Mouse (Mus musculus): Measurements from ENCODE around the gene Cryge.
A peak's percentile ranks its signal among the peaks of the same experiment; 100 is the strongest.
"Not testable (repeated sequence)": the region's sequence is repeated elsewhere in the genome, so short reads cannot be mapped to it uniquely, and the experiment has no call there.

Gene Cryge

GRCm38 (mm10) chr1:65050952-65051351 is at the start of gene Cryge:
Gene Cryge, minus strand, starts transcription at chr1:65051149.
- H3K27me3 ChIP-seq (ENCODE audit: control insufficient read depth, insufficient read depth, low read length, poor library complexity, severe bottlenecking); H3K36me3 ChIP-seq (ENCODE audit: control insufficient read depth, insufficient read depth, low read length, poor library complexity, severe bottlenecking); DNase-seq (ENCODE audit: low read depth, low spot score): not testable (repeated sequence)

GRCm38 (mm10) chr1:65096953-65097352 is 46.0 kb upstream of the Cryge start:
- no peaks in the 10 kb centered on the region for H3K27me3 ChIP-seq (ENCODE audit: control insufficient read depth, insufficient read depth, low read length, poor library complexity, severe bottlenecking)
- DNase-seq (ENCODE audit: low read depth, low spot score) = no peak
- H3K36me3 ChIP-seq (ENCODE audit: control insufficient read depth, insufficient read depth, low read length, poor library complexity, severe bottlenecking) = no peaks in the 10 kb centered on the region

GRCm38 (mm10) chr1:65091566-65091965 is 40.6 kb upstream of the Cryge start:
- H3K36me3 ChIP-seq (ENCODE audit: control insufficient read depth, insufficient read depth, low read length, poor library complexity, severe bottlenecking) = no peaks in the 10 kb centered on the region
- DNase-seq (ENCODE audit: low read depth, low spot score) = no peak

GRCm38 (mm10) chr1:65090370-65090769 is 39.4 kb upstream of the Cryge start:
- H3K27me3 ChIP-seq (ENCODE audit: control insufficient read depth, insufficient read depth, low read length, poor library complexity, severe bottlenecking) = no peaks in the 10 kb centered on the region
- DNase-seq (ENCODE audit: low read depth, low spot score) = no peak

More at GRCm38 (mm10) chr1:65091566-65091965, 40.6 kb upstream of the Cryge start:
- no peaks in the 10 kb centered on the region for H3K27me3 ChIP-seq (ENCODE audit: control insufficient read depth, insufficient read depth, low read length, poor library complexity, severe bottlenecking)

DNA sequence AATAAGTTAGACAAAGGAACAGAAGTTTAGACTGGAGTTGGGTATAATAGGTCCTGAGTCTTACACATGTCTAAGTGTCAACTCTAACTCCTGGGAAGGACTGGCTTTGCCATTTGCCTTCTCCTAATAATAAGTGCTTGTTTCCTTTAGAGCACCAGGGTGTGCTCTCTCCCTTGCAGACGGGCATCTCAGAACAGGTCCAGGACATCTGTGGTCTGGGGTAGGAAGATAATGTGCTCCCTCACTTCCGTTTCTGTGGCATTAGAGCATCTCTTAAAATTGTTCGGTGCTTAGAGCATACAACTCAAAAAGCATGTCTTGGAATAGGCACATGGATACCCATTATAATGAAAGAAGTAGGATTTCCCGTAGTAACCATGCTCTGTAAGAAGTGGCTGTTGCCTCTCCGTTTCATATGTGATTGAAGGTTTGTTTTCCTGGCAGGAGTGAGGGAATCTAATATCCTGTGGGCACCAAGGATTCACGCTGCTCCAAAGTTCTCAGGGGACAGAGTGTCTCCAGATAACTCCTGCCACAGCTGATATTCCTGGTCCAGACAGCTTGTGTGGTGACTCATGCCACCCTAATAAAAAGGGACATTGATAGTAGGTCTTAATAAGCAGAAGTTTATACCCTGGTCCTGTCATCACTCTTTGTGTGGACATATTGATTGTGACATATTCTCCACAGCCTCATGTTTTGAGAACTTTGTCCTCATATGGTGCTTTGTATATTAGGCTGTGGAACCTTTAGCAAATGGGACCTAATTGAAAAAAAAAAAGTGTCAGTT is 37.8 kb upstream of the Cryge start:
- Histone ChIP-seq H3K27me3 (ENCODE audit: control insufficient read depth, insufficient read depth, low read length, poor library complexity, severe bottlenecking) (no peaks in the 10 kb centered on the region), H3K36me3 (ENCODE audit: control insufficient read depth, insufficient read depth, low read length, poor library complexity, severe bottlenecking) (no peaks in the 10 kb centered on the region)
- DNase-seq (ENCODE audit: low read depth, low spot score) = no peak

More at GRCm38 (mm10) chr1:65090370-65090769, 39.4 kb upstream of the Cryge start:
- no peaks in the 10 kb centered on the region for H3K36me3 ChIP-seq (ENCODE audit: control insufficient read depth, insufficient read depth, low read length, poor library complexity, severe bottlenecking)

DNA sequence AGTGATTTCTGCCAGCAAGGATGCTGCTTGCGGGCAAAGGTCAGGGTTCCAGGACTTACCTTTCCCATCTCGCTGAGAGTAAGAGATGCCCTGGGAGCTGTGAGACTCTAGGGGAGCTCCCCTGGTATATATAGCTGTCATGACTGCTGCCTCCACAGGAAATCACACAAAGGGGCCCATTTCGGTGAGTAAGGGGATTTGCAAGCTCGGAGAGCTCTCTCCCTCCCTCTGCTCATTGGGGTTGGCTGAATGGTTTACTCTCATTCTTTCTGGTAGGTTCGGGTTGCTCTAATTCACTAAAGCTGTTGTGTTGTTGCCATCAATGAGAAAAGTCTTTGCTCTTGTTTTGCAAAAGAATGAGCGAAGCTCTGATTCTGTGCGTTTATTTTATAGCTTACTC is 31.2 kb upstream of the Cryge start, which contains the start of gene Crygb:
Gene Crygb (minus strand): TSS at position 101 of the 400 bp plus-strand sequence.
- DNase-seq (ENCODE audit: low read depth, low spot score) = no peak
- no peaks in the 10 kb centered on the region for H3K27me3 ChIP-seq (ENCODE audit: control insufficient read depth, insufficient read depth, low read length, poor library complexity, severe bottlenecking)
- H3K36me3 ChIP-seq (ENCODE audit: control insufficient read depth, insufficient read depth, low read length, poor library complexity, severe bottlenecking) = no peaks in the 10 kb centered on the region

DNA sequence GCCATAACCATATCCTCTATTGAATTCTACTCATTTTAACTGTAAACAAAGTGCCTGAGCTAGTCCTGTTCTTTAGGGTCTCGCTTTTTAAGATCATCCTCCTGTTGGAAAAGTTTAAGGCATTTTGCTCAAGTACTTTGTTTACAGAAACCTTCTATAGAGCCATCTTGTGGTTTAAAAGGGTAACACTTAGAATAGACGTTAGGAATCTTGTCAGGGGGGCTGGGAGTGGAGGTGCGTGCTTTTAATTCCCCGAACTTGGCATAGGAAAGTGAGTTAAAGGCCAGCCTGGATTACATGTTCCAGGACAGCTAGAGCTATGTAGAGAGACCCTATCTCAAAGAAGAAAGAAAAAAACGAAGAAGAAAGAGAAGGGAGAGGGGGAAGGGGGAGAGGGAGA is 24.7 kb upstream of the Cryge start:
- DNase-seq (ENCODE audit: low read depth, low spot score) = no peak
- Histone ChIP-seq H3K27me3 (ENCODE audit: control insufficient read depth, insufficient read depth, low read length, poor library complexity, severe bottlenecking) (no peaks in the 10 kb centered on the region), H3K36me3 (ENCODE audit: control insufficient read depth, insufficient read depth, low read length, poor library complexity, severe bottlenecking) (no peaks in the 10 kb centered on the region)

- H3K27me3 ChIP-seq (ENCODE audit: control insufficient read depth, insufficient read depth, low read length, poor library complexity, severe bottlenecking) = no peaks in the 10 kb centered on the region
- H3K36me3 ChIP-seq (ENCODE audit: control insufficient read depth, insufficient read depth, low read length, poor library complexity, severe bottlenecking) = no peaks in the 10 kb centered on the region
- DNase-seq (ENCODE audit: low read depth, low spot score) = no peak
Measured at GRCm38 (mm10) chr1:65073589-65073988, 22.6 kb upstream of the Cryge start, which contains the start of gene Crygc. Gene Crygc, minus strand, starts transcription at chr1:65073689.

DNA sequence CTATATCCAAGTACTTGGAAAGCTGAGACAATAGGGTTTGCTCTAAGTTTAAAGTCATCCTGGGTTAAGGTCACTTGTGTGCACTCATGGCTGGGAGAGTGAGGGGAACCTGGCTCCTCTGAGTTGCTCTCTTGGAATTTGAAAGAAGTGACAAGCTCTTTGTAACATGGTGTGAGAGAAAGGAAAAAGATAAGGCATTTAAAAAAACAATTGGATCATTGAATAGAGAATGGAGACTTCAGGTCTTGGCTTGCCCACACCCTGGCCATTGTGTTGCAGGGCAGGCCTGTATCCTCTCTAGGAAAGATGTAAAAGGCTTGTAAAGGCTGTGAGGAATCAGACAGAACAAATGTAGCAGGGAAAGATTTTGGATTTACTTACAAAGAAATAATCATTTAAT is 16.9 kb upstream of the Cryge start:
- DNase-seq (ENCODE audit: low read depth, low spot score) = no peak
- Histone ChIP-seq H3K36me3 (ENCODE audit: control insufficient read depth, insufficient read depth, low read length, poor library complexity, severe bottlenecking) (no peaks in the 10 kb centered on the region), H3K27me3 (ENCODE audit: control insufficient read depth, insufficient read depth, low read length, poor library complexity, severe bottlenecking) (no peaks in the 10 kb centered on the region)

DNA sequence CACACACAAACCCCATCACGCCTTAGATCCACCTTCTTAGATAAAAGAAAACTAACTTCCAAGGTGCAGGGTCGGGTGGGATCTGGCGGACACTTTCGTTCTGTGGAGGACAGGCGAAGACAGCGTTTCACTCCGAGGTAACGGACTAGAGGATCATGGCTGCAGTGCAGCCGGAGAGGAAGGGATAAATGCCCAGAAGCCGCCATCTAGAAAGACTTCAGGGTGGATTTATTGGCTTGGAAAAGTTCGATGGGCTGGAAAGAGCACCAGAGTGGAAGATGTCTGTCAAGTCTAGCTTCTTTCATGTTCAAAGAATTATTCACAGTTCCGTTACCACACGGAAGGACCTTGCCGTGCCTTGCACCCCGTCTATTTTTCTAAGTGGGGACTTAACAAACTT is 13.3 kb upstream of the Cryge start:
- H3K36me3 ChIP-seq (ENCODE audit: control insufficient read depth, insufficient read depth, low read length, poor library complexity, severe bottlenecking) = no peaks in the 10 kb centered on the region
- DNase-seq (ENCODE audit: low read depth, low spot score) = no peak

GRCm38 (mm10) chr1:65063352-65063751 is 12.4 kb upstream of the Cryge start, which contains the start of gene Crygd:
Gene Crygd, minus strand, starts transcription at chr1:65063452.
- no peak for DNase-seq (ENCODE audit: low read depth, low spot score)
- Histone ChIP-seq H3K27me3 (ENCODE audit: control insufficient read depth, insufficient read depth, low read length, poor library complexity, severe bottlenecking) (no peaks in the 10 kb centered on the region), H3K36me3 (ENCODE audit: control insufficient read depth, insufficient read depth, low read length, poor library complexity, severe bottlenecking) (no peaks in the 10 kb centered on the region)

More for the DNA sequence above, 13.3 kb upstream of the Cryge start:
- H3K27me3 ChIP-seq (ENCODE audit: control insufficient read depth, insufficient read depth, low read length, poor library complexity, severe bottlenecking) = no peaks in the 10 kb centered on the region

DNA sequence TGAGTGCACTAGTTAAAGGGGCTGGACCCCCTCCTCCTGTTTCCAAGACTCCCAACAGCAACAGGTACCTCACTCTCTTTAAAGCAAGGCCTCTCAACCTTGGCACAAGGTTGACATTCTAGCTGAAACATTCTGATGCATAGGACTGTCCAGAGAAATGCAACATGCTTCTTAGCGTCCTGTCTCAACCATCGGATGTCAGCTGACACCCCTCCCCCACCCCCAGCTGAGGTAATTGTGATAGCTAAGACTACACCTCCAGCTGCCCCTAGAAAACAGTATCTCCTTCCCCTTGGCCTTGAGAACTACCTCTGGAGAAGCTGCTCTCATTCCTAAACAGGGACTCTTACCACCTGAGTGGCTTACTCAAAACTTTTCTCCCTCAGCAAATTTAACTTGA is 1.2 kb upstream of the Cryge start:
- Histone ChIP-seq H3K27me3 (ENCODE audit: control insufficient read depth, insufficient read depth, low read length, poor library complexity, severe bottlenecking) (no peaks in the 10 kb centered on the region), H3K36me3 (ENCODE audit: control insufficient read depth, insufficient read depth, low read length, poor library complexity, severe bottlenecking) (no peaks in the 10 kb centered on the region)
- DNase-seq (ENCODE audit: low read depth, low spot score) = no peak

GRCm38 (mm10) chr1:65051696-65052095 is 747 bp upstream of the Cryge start:
- no peak for DNase-seq (ENCODE audit: low read depth, low spot score)
- H3K36me3 ChIP-seq (ENCODE audit: control insufficient read depth, insufficient read depth, low read length, poor library complexity, severe bottlenecking) = no peaks in the 10 kb centered on the region
- H3K27me3 ChIP-seq (ENCODE audit: control insufficient read depth, insufficient read depth, low read length, poor library complexity, severe bottlenecking) = no peaks in the 10 kb centered on the region

GRCm38 (mm10) chr1:65048781-65049180 is 2.2 kb downstream of the Cryge start:
- Histone ChIP-seq H3K27me3 (ENCODE audit: control insufficient read depth, insufficient read depth, low read length, poor library complexity, severe bottlenecking) (no peaks in the 10 kb centered on the region), H3K36me3 (ENCODE audit: control insufficient read depth, insufficient read depth, low read length, poor library complexity, severe bottlenecking) (no peaks in the 10 kb centered on the region)
- no peak for DNase-seq (ENCODE audit: low read depth, low spot score)

- no peaks in the 10 kb centered on the region for H3K27me3 ChIP-seq (ENCODE audit: control insufficient read depth, insufficient read depth, low read length, poor library complexity, severe bottlenecking)
- H3K36me3 ChIP-seq (ENCODE audit: control insufficient read depth, insufficient read depth, low read length, poor library complexity, severe bottlenecking) = no peaks in the 10 kb centered on the region
- DNase-seq (ENCODE audit: low read depth, low spot score) = peak; percentile 24
Measured at GRCm38 (mm10) chr1:65046401-65047109, 4.4 kb downstream of the Cryge start.
